Mouse (Mus musculus) myocyte (in vitro differentiated cells): ENCODE measurements around the gene Srrt. TPM values are rescaled to one million over a fixed set of nuclear protein-coding genes. Genes with fewer than 3 reads are reported as not detected.

Source experiments
- H3K27me3 ChIP-seq: one replicate; pipeline ENCODE4 v1.6.1; 2011; ENCODE audit not compliant: control insufficient read depth, insufficient read depth, insufficient read length
- H3K36me3 ChIP-seq: one replicate; pipeline ENCODE4 v1.6.1; 2011; ENCODE audit not compliant: control insufficient read depth, insufficient read depth
- H3K4me2 ChIP-seq: one replicate; pipeline ENCODE4 v1.6.1; 2011; ENCODE audit warnings: low read depth, control low read depth
- H3K4me3 ChIP-seq: one replicate; pipeline ENCODE4 v1.5.1; 2011; ENCODE audit warnings: mild to moderate bottlenecking, control low read depth, moderate library complexity
- H3K79me2 ChIP-seq: one replicate; pipeline ENCODE4 v1.6.1; 2011; ENCODE audit not compliant: control insufficient read depth, insufficient read depth
- H3ac ChIP-seq: one replicate; pipeline ENCODE4 v1.6.1; 2011; ENCODE audit not compliant: control insufficient read depth, insufficient read length
- CEBPB ChIP-seq: IDR thresholded peaks from 2 replicates; pipeline ENCODE4 v1.6.1; 2011; ENCODE audit warnings: mild to moderate bottlenecking, moderate library complexity; ENCODE audit not compliant: poor library complexity, insufficient read depth, severe bottlenecking
- E2F4 ChIP-seq: IDR thresholded peaks from one replicate; pipeline ENCODE4 v1.6.1; 2011; ENCODE audit warnings: mild to moderate bottlenecking, control low read depth, moderate library complexity; ENCODE audit not compliant: insufficient read depth
- MAX ChIP-seq: IDR thresholded peaks from one replicate; pipeline ENCODE4 v1.6.1; 2011; ENCODE audit warnings: low read depth, mild to moderate bottlenecking, control low read depth
- MYOD1 ChIP-seq, 3 experiments: IDR thresholded peaks; one replicate each; pipeline ENCODE4 v1.6.1; 2011; ENCODE audit warnings: control low read depth in 2 of 3, low read depth in 2 of 3, mild to moderate bottlenecking in 2 of 3, moderate library complexity in 1 of 3; ENCODE audit not compliant: insufficient read length in 2 of 3, control insufficient read depth in 1 of 3
- MYOG ChIP-seq, 3 experiments: IDR thresholded peaks; one replicate each; pipeline ENCODE4 v1.6.1; 2011; ENCODE audit warnings: control low read depth in 2 of 3, low read depth in 2 of 3, mild to moderate bottlenecking in 2 of 3; ENCODE audit not compliant: insufficient read length in 2 of 3, control insufficient read depth in 1 of 3, insufficient read depth in 1 of 3
- POLR2A ChIP-seq: IDR thresholded peaks from one replicate; pipeline ENCODE4 v1.6.1; 2011; ENCODE audit warnings: low read depth, mild to moderate bottlenecking, control low read depth, moderate library complexity; ENCODE audit not compliant: insufficient read length
- POLR2AphosphoS2 ChIP-seq: IDR thresholded peaks from one replicate; pipeline ENCODE4 v1.6.1; 2011; ENCODE audit warnings: low read depth, control low read depth; ENCODE audit not compliant: insufficient read length
- REST ChIP-seq: IDR thresholded peaks from one replicate; pipeline ENCODE4 v1.6.1; 2011; ENCODE audit warnings: mild to moderate bottlenecking, control low read depth, moderate library complexity; ENCODE audit not compliant: insufficient read depth, insufficient read length
- SRF ChIP-seq: IDR thresholded peaks from one replicate; pipeline ENCODE4 v1.6.1; 2011; ENCODE audit warnings: low read depth; ENCODE audit not compliant: control insufficient read depth, insufficient read length
- TCF12 ChIP-seq: IDR thresholded peaks from one replicate; pipeline ENCODE4 v1.6.1; 2011; ENCODE audit warnings: mild to moderate bottlenecking, control low read depth; ENCODE audit not compliant: poor library complexity, insufficient read depth, severe bottlenecking
- TCF3 ChIP-seq: IDR thresholded peaks from one replicate; pipeline ENCODE4 v1.6.1; 2011; ENCODE audit warnings: low read depth, control low read depth; ENCODE audit not compliant: insufficient read length
- USF1 ChIP-seq: IDR thresholded peaks from one replicate; pipeline ENCODE4 v1.6.1; 2011; ENCODE audit warnings: low read depth, mild to moderate bottlenecking, control low read depth, moderate library complexity
- polyA plus RNA-seq: library from polyadenylated mRNA; unstranded; fragments of >200 nt; fragmentation: generic; extraction: Trizol; gene quantifications from one replicate; pipeline ENCODE4 v1.2.1, GENCODE M21; 2012; ENCODE audit warnings: missing spikeins

Srrt gene
- polyA plus RNA-seq, 1 experiment: 59.0 TPM

DNA sequence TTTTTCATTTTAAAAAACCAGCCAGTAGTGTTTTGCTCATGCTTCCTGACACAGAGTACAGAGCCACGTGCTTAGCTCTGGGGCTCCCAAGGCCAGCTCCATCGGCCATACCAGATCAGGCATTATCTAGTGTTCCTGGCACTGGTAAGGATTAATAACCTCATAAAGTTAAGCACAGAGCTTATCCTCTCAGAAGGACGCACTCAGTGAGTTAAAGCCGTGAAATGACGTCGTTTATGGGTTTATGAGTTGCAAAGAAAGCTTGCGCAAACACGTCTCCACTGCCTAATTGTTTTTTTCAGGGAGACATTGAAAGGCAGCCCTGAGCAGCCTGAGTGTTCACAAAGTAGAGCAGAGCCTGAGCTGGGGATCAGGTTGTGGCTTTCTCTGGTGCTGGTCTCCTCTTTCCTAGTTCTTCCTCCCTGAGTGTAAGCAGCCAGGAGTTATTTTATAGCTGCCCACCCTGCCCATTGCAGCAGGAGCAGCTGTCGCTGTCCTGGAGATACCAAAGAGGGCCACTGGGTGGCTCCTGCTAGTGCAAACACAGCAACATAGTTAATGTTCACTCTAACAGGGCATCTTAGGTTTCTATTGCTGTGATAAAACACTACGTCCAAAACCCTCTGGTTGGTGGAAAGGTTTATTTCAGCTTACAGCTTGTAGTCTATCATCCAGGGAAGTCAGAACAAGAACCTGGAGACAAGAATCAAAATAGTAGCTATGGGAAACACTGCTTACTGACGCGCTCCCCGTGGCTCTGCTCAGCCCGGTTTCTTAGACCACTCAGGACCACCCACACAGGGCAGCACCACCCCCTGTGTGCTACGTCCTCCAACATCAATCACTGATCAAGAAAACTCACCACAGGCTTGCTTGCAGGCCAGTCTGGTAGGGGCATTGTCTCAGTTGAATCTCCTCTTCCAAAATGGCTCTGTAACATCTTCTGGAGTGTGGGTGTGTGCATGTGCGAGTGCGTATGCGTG, 29.8 kb downstream of the Srrt start:
- H3K27me3 ChIP-seq: peaks cover 37% of the 10 kb centered on the region
- H3K4me2 ChIP-seq: peak overlapping the region; percentile 32
- no peaks in the 10 kb centered on the region for H3K36me3 ChIP-seq
- TF ChIP-seq MYOG (IDR thresholded peaks at IDR 0.05; ENCODE audit: control insufficient read depth in 1 of 3, insufficient read depth in 1 of 3, insufficient read length in 2 of 3, low read depth in 2 of 3): peak; percentile 22 to 60 (median 55)
- peak in 2 of 3 experiments; percentile 25 to 57 for TF ChIP-seq MYOD1 (IDR thresholded peaks at IDR 0.05; ENCODE audit: control insufficient read depth in 1 of 3, insufficient read length in 2 of 3, low read depth in 2 of 3)
- TF ChIP-seq E2F4: no peak
- no peaks in the 10 kb centered on the region for H3K79me2 ChIP-seq
- H3K4me3 ChIP-seq: no peak overlapping the region
- H3ac ChIP-seq: no peak overlapping the region

- Histone ChIP-seq H3K4me3 (no peak overlapping the region), H3K36me3 (no peaks in the 10 kb centered on the region), H3K79me2 (no peaks in the 10 kb centered on the region), H3K4me2 (no peak overlapping the region), H3K27me3 (peaks cover 29% of the 10 kb centered on the region), H3ac (no peak overlapping the region)
- TF ChIP-seq REST (no peak), POLR2AphosphoS2 (no peak), SRF (no peak), MYOG (IDR thresholded peaks at IDR 0.05; ENCODE audit: control insufficient read depth in 1 of 3, insufficient read depth in 1 of 3, insufficient read length in 2 of 3, low read depth in 2 of 3) (no peak), USF1 (no peak), MYOD1 (IDR thresholded peaks at IDR 0.05; ENCODE audit: control insufficient read depth in 1 of 3, insufficient read length in 2 of 3, low read depth in 2 of 3) (no peak), MAX (no peak), E2F4 (no peak), TCF3 (no peak), CEBPB (no peak), TCF12 (no peak), POLR2A (no peak)
Observed at GRCm38 (mm10) chr5:137268131-137268910, 39.2 kb downstream of the Srrt start.

- no peak overlapping the region for H3K4me2 ChIP-seq
- no peaks in the 10 kb centered on the region for H3K36me3 ChIP-seq
- no peak overlapping the region for H3ac ChIP-seq
- H3K27me3 ChIP-seq: peaks cover 29% of the 10 kb centered on the region
- TF ChIP-seq USF1: no peak
- TF ChIP-seq SRF: no peak
- no peak for TF ChIP-seq REST
- TF ChIP-seq TCF12: no peak
- no peak for TF ChIP-seq MYOG (IDR thresholded peaks at IDR 0.05; ENCODE audit: control insufficient read depth in 1 of 3, insufficient read depth in 1 of 3, insufficient read length in 2 of 3, low read depth in 2 of 3)
- no peak for TF ChIP-seq POLR2AphosphoS2
- no peak for TF ChIP-seq POLR2A
- TF ChIP-seq MYOD1 (IDR thresholded peaks at IDR 0.05; ENCODE audit: control insufficient read depth in 1 of 3, insufficient read length in 2 of 3, low read depth in 2 of 3): no peak
- no peak for TF ChIP-seq TCF3
- TF ChIP-seq CEBPB: no peak
- no peak for TF ChIP-seq MAX
- TF ChIP-seq E2F4: no peak
- H3K79me2 ChIP-seq: no peaks in the 10 kb centered on the region
- no peak overlapping the region for H3K4me3 ChIP-seq
Observed at GRCm38 (mm10) chr5:137264787-137265186, 42.7 kb downstream of the Srrt start.

- Histone ChIP-seq H3K36me3 (no peaks in the 10 kb centered on the region), H3K4me2 (no peak overlapping the region), H3K27me3 (peaks cover 29% of the 10 kb centered on the region), H3ac (no peak overlapping the region), H3K79me2 (no peaks in the 10 kb centered on the region), H3K4me3 (no peak overlapping the region)
- no peak for TF ChIP-seq CEBPB
- no peak for TF ChIP-seq POLR2A
- TF ChIP-seq USF1: no peak
- no peak for TF ChIP-seq POLR2AphosphoS2
- TF ChIP-seq MAX: no peak
- no peak for TF ChIP-seq TCF12
- TF ChIP-seq SRF: no peak
Observed at GRCm38 (mm10) chr5:137263897-137264720, 43.4 kb downstream of the Srrt start.

Other genes starting within 250 kb of the Srrt start
- gene Serpine1, start 235.4 kb downstream of the Srrt start, polyA plus RNA-seq: 17.6 TPM
- gene Trim56, start 191.5 kb downstream of the Srrt start, polyA plus RNA-seq: 5.9 TPM
- gene Muc3, start 158.4 kb downstream of the Srrt start, polyA plus RNA-seq: not detected
- gene Muc3a, start 95.3 kb downstream of the Srrt start, polyA plus RNA-seq: not detected
- gene Ache, start 20.2 kb downstream of the Srrt start, polyA plus RNA-seq: 10.9 TPM
- 9.0 TPM for gene Ufsp1, start 13.0 kb downstream of the Srrt start, polyA plus RNA-seq
- gene Trip6, start 6.7 kb upstream of the Srrt start, polyA plus RNA-seq: 46.2 TPM
- gene Slc12a9, start 25.9 kb upstream of the Srrt start, polyA plus RNA-seq: 7.9 TPM
- 17.8 TPM for gene Ephb4, start 42.4 kb upstream of the Srrt start, polyA plus RNA-seq
- gene Zan, start 169.4 kb upstream of the Srrt start, polyA plus RNA-seq: 0.01 TPM
- 53.0 TPM for gene Pop7, start 194.8 kb upstream of the Srrt start, polyA plus RNA-seq
- 9.6 TPM for gene Gigyf1, start 210.9 kb upstream of the Srrt start, polyA plus RNA-seq
- gene Epo, start 225.6 kb upstream of the Srrt start, polyA plus RNA-seq: not detected
- 632 TPM for gene Gnb2, start 225.8 kb upstream of the Srrt start, polyA plus RNA-seq
- gene Actl6b, start 245.8 kb upstream of the Srrt start, polyA plus RNA-seq: not detected